Mouse (Mus musculus): ENCODE measurements around the gene Spryd3. TPM values are rescaled to one million over a fixed set of nuclear protein-coding genes. Genes with fewer than 3 reads are reported as not detected.
A peak's percentile ranks its signal among the peaks of the same experiment; 100 is the strongest.

Gene Spryd3
- polyA plus RNA-seq, 1 experiment from 2014 or later: 29.6 TPM

- WGBS: 38% methylated on average over 13 of the region's 13 CpGs
- H3K4me1 ChIP-seq: peaks cover 28% of the 10 kb centered on the region
- peak overlapping the region; percentile 61 for H3K4me2 ChIP-seq (replicated peaks)
- peaks cover 34% of the 10 kb centered on the region for H3K27me3 ChIP-seq (replicated peaks)
- ATAC-seq (ENCODE audit: low FRiP score, low read depth): no peak
- H3K36me3 ChIP-seq: no peaks in the 10 kb centered on the region
- H3K9me3 ChIP-seq: no peaks in the 10 kb centered on the region
- H3K27ac ChIP-seq: no peak overlapping the region
- H3K9ac ChIP-seq: 0 out of 2 replicates have a peak overlapping the region, but pooled peaks have one; percentile 17
- no peak overlapping the region for H3K4me3 ChIP-seq
Measured at GRCm38 (mm10) chr15:102107689-102108573, 28.1 kb downstream of the Spryd3 start.

DNA sequence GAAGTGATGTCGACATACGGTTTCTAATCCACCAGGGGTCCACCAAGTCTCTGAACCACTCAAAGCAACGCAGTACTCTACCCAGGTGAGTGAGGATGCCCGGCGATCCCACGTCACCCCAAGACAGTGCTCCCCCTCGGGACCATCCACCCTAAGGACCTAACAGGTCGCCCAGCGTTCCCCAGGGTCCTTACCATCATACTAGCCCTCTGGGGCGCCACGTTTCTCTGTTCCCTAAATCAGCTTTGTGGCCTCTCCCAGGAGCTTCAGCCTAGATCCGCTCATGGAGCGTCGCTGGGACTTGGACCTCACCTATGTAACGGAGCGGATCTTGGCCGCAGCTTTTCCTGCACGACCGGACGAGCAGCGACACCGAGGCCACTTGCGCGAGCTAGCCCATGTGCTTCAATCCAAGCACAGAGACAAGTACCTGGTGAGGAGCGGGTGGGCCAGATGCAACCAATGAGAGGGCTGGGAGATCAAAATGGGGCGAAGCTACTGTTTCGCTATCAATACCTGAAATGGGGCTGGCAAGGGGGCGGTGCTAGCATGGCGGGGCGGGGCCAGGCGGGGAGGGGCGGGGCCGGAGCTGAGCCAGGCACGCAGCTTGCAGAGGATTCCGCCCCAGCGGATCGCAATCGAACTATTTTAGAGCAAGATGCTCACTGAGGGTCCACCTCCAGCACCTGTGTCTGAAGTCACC, 29.1 kb downstream of the Spryd3 start:
- no peaks in the 10 kb centered on the region for H3K9me3 ChIP-seq
- H3K4me1 ChIP-seq: peaks cover 38% of the 10 kb centered on the region
- H3K27ac ChIP-seq: no peak overlapping the region
- H3K36me3 ChIP-seq: no peaks in the 10 kb centered on the region
- H3K27me3 ChIP-seq (replicated peaks): peaks cover 42% of the 10 kb centered on the region
- ATAC-seq (ENCODE audit: low FRiP score, low read depth): no peak
- WGBS: 4% methylated on average over 38 of the region's 38 CpGs
- peak overlapping the region; percentile 27 for H3K4me3 ChIP-seq
- H3K4me2 ChIP-seq (replicated peaks): peak overlapping the region; percentile 61
- H3K9ac ChIP-seq: 0 out of 2 replicates have a peak overlapping the region, but pooled peaks have one; percentile 17

- peaks cover 49% of the 10 kb centered on the region for H3K27me3 ChIP-seq (replicated peaks)
Measured at GRCm38 (mm10) chr15:102105764-102106730, 30.0 kb downstream of the Spryd3 start.

DNA sequence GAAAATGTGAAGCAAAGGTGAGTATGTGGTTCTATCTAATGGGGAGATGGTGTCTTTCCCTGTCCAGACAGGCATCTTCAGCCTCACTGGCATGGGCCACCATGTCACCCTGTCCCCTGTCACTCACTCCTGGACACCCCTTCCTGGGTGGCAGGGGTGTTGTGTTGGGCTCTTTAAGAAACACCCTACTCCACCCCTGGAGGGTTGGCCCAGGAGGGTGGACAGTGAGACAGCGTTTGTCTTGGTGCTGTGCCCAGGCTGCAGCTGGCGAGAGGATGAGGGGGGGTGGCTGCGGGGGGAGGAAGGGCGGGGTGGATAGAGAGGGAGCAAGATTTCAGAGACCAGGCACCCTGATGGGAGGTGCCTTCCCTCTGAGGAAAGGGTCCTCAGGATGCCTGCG, 30.7 kb downstream of the Spryd3 start:
- H3K9me3 ChIP-seq: no peaks in the 10 kb centered on the region
- H3K4me2 ChIP-seq (replicated peaks): peak overlapping the region; percentile 18
- H3K4me3 ChIP-seq: no peak overlapping the region
- peaks cover 51% of the 10 kb centered on the region for H3K4me1 ChIP-seq
- WGBS: 60% methylated on average over 5 of the region's 5 CpGs
- H3K27me3 ChIP-seq (replicated peaks): peaks cover 49% of the 10 kb centered on the region
- H3K9ac ChIP-seq: no peak overlapping the region
- no peak overlapping the region for H3K27ac ChIP-seq
- H3K36me3 ChIP-seq: no peaks in the 10 kb centered on the region
- no peak for ATAC-seq (ENCODE audit: low FRiP score, low read depth)

More at GRCm38 (mm10) chr15:102105764-102106730, 30.0 kb downstream of the Spryd3 start:
- Histone ChIP-seq H3K9me3 (no peaks in the 10 kb centered on the region), H3K4me3 (0 out of 2 replicates have a peak overlapping the region, but pooled peaks have one; percentile 5), H3K36me3 (no peaks in the 10 kb centered on the region), H3K9ac (no peak overlapping the region), H3K4me2 (replicated peaks) (peak overlapping the region; percentile 61), H3K27ac (no peak overlapping the region), H3K4me1 (peaks cover 44% of the 10 kb centered on the region)
- no peak for ATAC-seq (ENCODE audit: low FRiP score, low read depth)
- 26% methylated on average over 18 of the region's 18 CpGs for WGBS

DNA sequence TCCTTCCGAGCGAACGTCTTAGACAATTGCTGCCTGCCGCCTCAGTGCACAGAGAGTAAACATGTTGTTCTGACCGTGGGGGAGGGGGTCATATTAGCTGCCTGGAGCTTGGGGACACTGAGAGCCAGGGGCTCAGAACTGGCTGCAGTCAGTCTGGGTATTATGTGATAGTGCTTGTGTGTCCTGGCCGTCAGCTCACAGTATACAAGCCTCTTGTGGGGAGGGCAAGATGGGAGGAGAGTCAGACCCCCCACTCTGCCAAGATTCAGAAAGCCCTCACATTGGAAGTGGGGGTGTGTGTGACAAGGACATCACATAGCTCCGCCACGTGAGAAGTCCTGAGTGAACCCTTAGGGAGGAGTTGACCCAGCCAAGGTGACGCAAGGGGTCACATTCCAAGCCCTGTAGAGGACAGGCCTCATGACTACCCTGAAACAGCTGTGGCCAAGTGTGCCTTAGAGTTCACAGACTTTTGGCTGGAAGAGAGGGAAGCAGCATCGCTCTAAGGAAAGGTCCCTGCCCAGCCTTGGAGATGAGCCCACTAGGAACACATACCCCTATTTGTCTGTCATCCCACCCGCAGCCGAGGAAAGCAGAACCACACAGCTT, 32.0 kb downstream of the Spryd3 start:
- Histone ChIP-seq H3K9ac (peak overlapping the region; percentile 26; the same call in 1 of the 2 replicates), H3K9me3 (no peaks in the 10 kb centered on the region), H3K4me2 (replicated peaks) (peak overlapping the region; percentile 48), H3K27ac (no peak overlapping the region), H3K36me3 (no peaks in the 10 kb centered on the region), H3K4me3 (peak overlapping the region; percentile 12; the same call in 1 of the 2 replicates), H3K27me3 (replicated peaks) (peaks cover 49% of the 10 kb centered on the region), H3K4me1 (peaks cover 62% of the 10 kb centered on the region)
- WGBS: 26% methylated on average over 12 of the region's 12 CpGs
- ATAC-seq (ENCODE audit: low FRiP score, low read depth): no peak

- H3K27me3 ChIP-seq (replicated peaks): peaks cover 49% of the 10 kb centered on the region
- peak overlapping the region; percentile 48 for H3K4me2 ChIP-seq (replicated peaks)
- H3K9me3 ChIP-seq: no peaks in the 10 kb centered on the region
- no peak for ATAC-seq (ENCODE audit: low FRiP score, low read depth)
- peak overlapping the region; percentile 26; the same call in 1 of the 2 replicates for H3K9ac ChIP-seq
- no peaks in the 10 kb centered on the region for H3K36me3 ChIP-seq
- 9% methylated on average over 14 of the region's 14 CpGs for WGBS
- peaks cover 64% of the 10 kb centered on the region for H3K4me1 ChIP-seq
- H3K27ac ChIP-seq: peak overlapping the region; percentile 53; the same call in 1 of the 2 replicates
- peak overlapping the region; percentile 12 for H3K4me3 ChIP-seq
Measured at GRCm38 (mm10) chr15:102103371-102103946, 32.6 kb downstream of the Spryd3 start.

- Histone ChIP-seq H3K4me1 (peaks cover 62% of the 10 kb centered on the region), H3K9ac (peak overlapping the region; percentile 26; the same call in 1 of the 2 replicates), H3K27me3 (replicated peaks) (peaks cover 46% of the 10 kb centered on the region), H3K4me3 (peak overlapping the region; percentile 12), H3K9me3 (no peaks in the 10 kb centered on the region), H3K4me2 (replicated peaks) (peak overlapping the region; percentile 48), H3K36me3 (peaks cover 7% of the 10 kb centered on the region; the same call in 1 of the 2 replicates), H3K27ac (peak overlapping the region; percentile 53; the same call in 1 of the 2 replicates)
- 28% methylated on average over 6 of the region's 6 CpGs for WGBS
- ATAC-seq (ENCODE audit: low FRiP score, low read depth): no peak
Measured at GRCm38 (mm10) chr15:102102548-102103121, 33.4 kb downstream of the Spryd3 start.

DNA sequence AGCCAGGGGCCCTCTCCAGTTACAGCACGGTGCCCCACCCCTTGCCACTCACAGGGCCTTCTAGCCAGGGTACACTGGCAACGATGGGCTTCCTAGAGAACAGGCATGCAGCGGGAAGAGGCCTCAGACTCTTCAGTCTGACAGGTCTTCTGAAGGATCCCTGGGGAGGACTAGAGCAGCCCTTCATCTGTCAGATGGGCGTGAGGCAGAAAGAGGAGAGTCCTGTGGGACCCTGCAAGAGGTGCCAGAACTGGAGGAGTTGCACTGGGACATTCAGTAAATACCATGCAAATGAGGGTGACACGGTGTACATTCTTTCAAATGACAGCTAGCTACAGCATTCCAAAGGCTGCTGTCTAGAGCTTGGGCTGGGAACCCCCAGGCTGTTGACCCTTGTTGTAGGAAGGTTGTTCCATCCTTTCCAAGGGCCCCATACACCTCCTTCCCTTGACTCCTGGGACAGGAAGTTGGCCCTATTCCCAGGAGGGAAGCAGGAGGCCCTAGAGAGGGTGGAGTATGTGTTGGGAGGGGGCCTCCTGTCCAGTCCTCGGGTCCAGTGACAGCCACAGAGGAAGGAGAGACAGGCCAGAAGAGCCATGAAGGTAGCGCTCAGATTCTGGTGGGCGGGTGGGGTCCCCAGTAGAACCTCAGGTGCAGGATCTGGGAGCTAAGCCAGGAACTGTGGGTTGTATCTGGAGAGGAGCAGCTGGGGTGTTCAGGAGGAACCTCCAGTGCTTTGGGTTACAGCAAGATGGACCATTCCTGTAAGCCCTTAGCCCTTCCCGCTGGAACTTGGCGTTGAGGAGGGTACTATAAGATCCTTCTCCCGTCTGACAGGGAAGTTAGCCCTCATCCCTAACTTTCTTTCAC, 34.1 kb downstream of the Spryd3 start:
- H3K4me2 ChIP-seq (replicated peaks): peak overlapping the region; percentile 48
- H3K9me3 ChIP-seq: no peaks in the 10 kb centered on the region
- H3K9ac ChIP-seq: no peak overlapping the region
- peaks cover 55% of the 10 kb centered on the region for H3K4me1 ChIP-seq
- H3K4me3 ChIP-seq: no peak overlapping the region
- WGBS: 38% methylated on average over 11 of the region's 11 CpGs
- peaks cover 38% of the 10 kb centered on the region for H3K27me3 ChIP-seq (replicated peaks)
- ATAC-seq (ENCODE audit: low FRiP score, low read depth): no peak
- no peak overlapping the region for H3K27ac ChIP-seq
- H3K36me3 ChIP-seq: peaks cover 14% of the 10 kb centered on the region

- 25% methylated on average over 10 of the region's 10 CpGs for WGBS
- no peak for ATAC-seq (ENCODE audit: low FRiP score, low read depth)
- Histone ChIP-seq H3K9me3 (no peaks in the 10 kb centered on the region), H3K4me3 (peak overlapping the region; percentile 53; the same call in 1 of the 2 replicates), H3K36me3 (peaks cover 20% of the 10 kb centered on the region), H3K9ac (no peak overlapping the region), H3K27me3 (replicated peaks) (peaks cover 31% of the 10 kb centered on the region), H3K4me1 (peaks cover 52% of the 10 kb centered on the region), H3K27ac (no peak overlapping the region), H3K4me2 (replicated peaks) (peak overlapping the region; percentile 91)
Measured at GRCm38 (mm10) chr15:102100996-102101671, 34.9 kb downstream of the Spryd3 start.
